Mouse (Mus musculus) limb, embryonic 14.5 days (tissue): Measurements from ENCODE around the gene Tfpt. TPM values are rescaled to one million over a fixed set of nuclear protein-coding genes. Genes with fewer than 3 reads are reported as not detected.
"Not testable (repeated sequence)": the region's sequence is repeated elsewhere in the genome, so short reads cannot be mapped to it uniquely, and the experiment has no call there.

ENCODE experiments used
- ATAC-seq: fragments of 200-750 bp; cut with Nextera tagmentation; 2 replicates; pipeline ENCODE4 v1.8.0; 2017; ENCODE audit warnings: low read depth, moderate number of reproducible peaks, moderate TSS enrichment; ENCODE audit not compliant: low FRiP score
- DNase-seq: peaks from one replicate; pipeline ENCODE4 v3.0.0-alpha.2; 2015; ENCODE audit warnings: low spot score
- H3K27ac ChIP-seq: fragments of 300-500 bp; sonication (generic); replicated peaks from 2 replicates; pipeline ENCODE4 v1.5.1; 2014; ENCODE audit warnings: low read depth, mild to moderate bottlenecking, low read length, moderate library complexity, mixed read lengths
- H3K27me3 ChIP-seq: fragments of 300-500 bp; sonication (generic); 2 replicates; pipeline ENCODE4 v1.6.1; 2014; ENCODE audit warnings: low read length, mixed read lengths; ENCODE audit not compliant: control insufficient read depth, insufficient read depth
- H3K36me3 ChIP-seq: fragments of 300-500 bp; sonication (generic); 2 replicates; pipeline ENCODE4 v1.6.1; 2014; ENCODE audit warnings: mild to moderate bottlenecking, low read length, moderate library complexity, mixed read lengths; ENCODE audit not compliant: control insufficient read depth, insufficient read depth
- H3K4me1 ChIP-seq: fragments of 300-500 bp; sonication (generic); 2 replicates; pipeline ENCODE4 v1.6.1; 2014; ENCODE audit warnings: antibody characterized with exemption, low read length, mixed read lengths; ENCODE audit not compliant: control insufficient read depth, insufficient read depth
- H3K4me2 ChIP-seq: fragments of 300-500 bp; sonication (generic); replicated peaks from 2 replicates; pipeline ENCODE4 v1.6.1; 2014; ENCODE audit warnings: low read depth, mild to moderate bottlenecking, low read length, moderate library complexity; ENCODE audit not compliant: severe bottlenecking
- H3K4me3 ChIP-seq: fragments of 300-500 bp; sonication (generic); replicated peaks from 2 replicates; pipeline ENCODE4 v1.5.1; 2014; ENCODE audit warnings: low read length
- H3K9ac ChIP-seq: fragments of 300-500 bp; sonication (generic); 2 replicates; pipeline ENCODE4 v1.6.1; 2014; ENCODE audit warnings: mild to moderate bottlenecking, low read depth, low read length, moderate library complexity; ENCODE audit not compliant: severe bottlenecking
- H3K9me3 ChIP-seq: fragments of 300-500 bp; sonication (generic); 2 replicates; pipeline ENCODE4 v1.6.1; 2016; ENCODE audit warnings: low read length; ENCODE audit not compliant: control insufficient read depth
- POLR2A ChIP-seq: fragments of 200-500 bp; IDR thresholded peaks from 2 replicates; pipeline ENCODE4 v1.8.0; 2012; ENCODE audit warnings: inconsistent platforms, mild to moderate bottlenecking, moderate library complexity, borderline replicate concordance; ENCODE audit not compliant: insufficient read depth, insufficient read length; ENCODE audit errors: extremely low read depth
- WGBS: fragments of 180-500 bp; shearing (Covaris S2); extraction: QIAGEN DNeasy Blood & Tissue Kit; methylation state at CpG from one replicate; pipeline ENCODE4 v1.1.7; 2014; 5-methylcytosine and 5-hydroxymethylcytosine counted together
- microRNA-seq: library from miRNA; unstranded; fragments of <30 nt; microRNA quantifications from one replicate; pipeline ENCODE4, GENCODE M21; 2016
- polyA plus RNA-seq, 2 experiments: library from polyadenylated mRNA; depleted of rRNA in 1 of 2; stranded (reverse) in 1 of 2; unstranded in 1 of 2; fragments of >200 nt; fragmentation: Nextera tagmentation in 1 of 2; extraction: Ambion mirVana in 1 of 2; gene quantifications; 2 replicates each; pipeline versions ENCODE4 v1.2.1 to v1.2.3; 2012 to 2014

Tfpt gene
- polyA plus RNA-seq, 2 experiments, result 24.8 to 31.9 TPM

GRCm38 (mm10) chr7:3576354-3577124 lies 53.2 kb downstream of the Tfpt start:
- DNase-seq, result no peak

DNA sequence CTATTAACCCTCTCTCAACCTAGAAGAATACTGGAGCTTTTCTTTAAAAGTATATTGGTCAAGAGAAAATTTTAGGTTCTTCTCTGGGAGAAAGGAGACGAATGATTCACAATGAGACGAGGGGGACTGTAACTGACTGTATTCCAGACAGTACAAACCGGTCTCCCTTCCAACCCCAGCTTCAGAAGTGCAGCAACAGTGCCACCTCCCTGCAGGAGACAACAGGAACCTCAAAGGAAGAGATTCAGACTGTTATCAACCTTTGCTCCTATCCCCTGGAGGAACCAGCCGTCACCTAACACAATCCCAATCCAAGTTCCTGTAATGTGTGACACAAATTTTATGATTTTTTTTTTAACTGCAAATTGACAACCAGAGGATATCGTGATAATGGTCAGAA lies 55.5 kb downstream of the Tfpt start:
- H3K9ac ChIP-seq, result no peak overlapping the region
- H3K27me3 ChIP-seq, result no peaks in the 10 kb centered on the region
- ATAC-seq (no peak), DNase-seq (no peak)
- no peaks in the 10 kb centered on the region for H3K4me1 ChIP-seq
- no peak overlapping the region for H3K4me3 ChIP-seq
- no peaks in the 10 kb centered on the region for H3K36me3 ChIP-seq
- no peak for TF ChIP-seq POLR2A
- H3K4me2 ChIP-seq, result no peak overlapping the region
- H3K27ac ChIP-seq, result no peak overlapping the region
- WGBS, result 55% methylated on average over 5 of the region's 5 CpGs
- no peaks in the 10 kb centered on the region for H3K9me3 ChIP-seq

More at GRCm38 (mm10) chr7:3576354-3577124, 53.2 kb downstream of the Tfpt start:
- Histone ChIP-seq H3K9me3 (no peaks in the 10 kb centered on the region), H3K4me1 (no peaks in the 10 kb centered on the region), H3K4me2 (no peak overlapping the region), H3K27ac (no peak overlapping the region), H3K4me3 (no peak overlapping the region), H3K36me3 (no peaks in the 10 kb centered on the region), H3K9ac (no peak overlapping the region), H3K27me3 (no peaks in the 10 kb centered on the region)
- ATAC-seq, result no peak
- TF ChIP-seq POLR2A, result no peak
- 89% methylated on average over 5 of the region's 5 CpGs for WGBS

GRCm38 (mm10) chr7:3571847-3572246 lies 57.9 kb downstream of the Tfpt start:
- Histone ChIP-seq H3K4me2 (no peak overlapping the region), H3K9me3 (no peaks in the 10 kb centered on the region), H3K27me3 (no peaks in the 10 kb centered on the region), H3K9ac (no peak overlapping the region), H3K4me1 (no peaks in the 10 kb centered on the region), H3K4me3 (no peak overlapping the region), H3K27ac (no peak overlapping the region), H3K36me3 (no peaks in the 10 kb centered on the region)
- no peak for TF ChIP-seq POLR2A
- DNase-seq (no peak), ATAC-seq (no peak)
- WGBS, result 81% methylated on average over 1 of the region's 1 CpGs

DNA sequence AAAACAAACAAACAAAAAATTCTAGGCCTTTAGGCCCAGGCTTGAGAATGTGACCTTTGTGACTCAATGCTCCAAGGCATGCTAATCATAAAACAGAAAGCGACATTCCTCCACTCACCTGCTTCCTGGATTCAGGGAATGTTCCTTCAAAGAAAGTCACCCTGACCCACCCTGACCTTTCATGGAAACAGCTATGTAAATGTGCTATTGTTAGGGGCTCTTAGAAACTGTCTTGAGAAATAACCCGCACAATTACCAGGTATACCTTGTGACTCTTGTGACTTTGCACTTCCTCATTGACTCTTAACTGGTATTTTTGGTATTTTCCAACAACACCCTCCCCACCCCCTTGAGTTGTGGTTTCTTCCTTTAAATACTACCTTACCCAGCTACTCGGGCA lies 59.1 kb downstream of the Tfpt start:
- not testable (repeated sequence) for H3K9me3 ChIP-seq, H3K9ac ChIP-seq, H3K27me3 ChIP-seq, H3K4me2 ChIP-seq, H3K27ac ChIP-seq, DNase-seq, H3K36me3 ChIP-seq, H3K4me3 ChIP-seq, H3K4me1 ChIP-seq, ATAC-seq
- WGBS, result 83% methylated on average over 3 of the region's 3 CpGs

Small RNA genes within 50 kb of the gene (microRNA-seq; reads per million reads assigned to microRNA genes)
- not detected for gene Gm25100
- gene Mir3572, result 1.8 reads per million

Other genes starting within 250 kb of the Tfpt start
- gene Cacng8, start 239.2 kb downstream of the Tfpt start, polyA plus RNA-seq (2012; rRNA removed), result 4.0 and 5.5 TPM in 2 replicates
- gene Cacng8, start 239.2 kb downstream of the Tfpt start, polyA plus RNA-seq (2014; fragmentation: Nextera tagmentation; extraction: Ambion mirVana), result 3.6 and 4.7 TPM in 2 replicates
- gene Cacng6, start 205.7 kb downstream of the Tfpt start, polyA plus RNA-seq (2012; rRNA removed), result 8.0 and 8.9 TPM in 2 replicates
- 7.1 and 10.0 TPM in 2 replicates for gene Cacng6, start 205.7 kb downstream of the Tfpt start, polyA plus RNA-seq (2014; fragmentation: Nextera tagmentation; extraction: Ambion mirVana)
- gene Tarm1, start 127.3 kb downstream of the Tfpt start, polyA plus RNA-seq (2012; rRNA removed), result 0.48 and 0.65 TPM in 2 replicates
- 0.80 and 0.92 TPM in 2 replicates for gene Tarm1, start 127.3 kb downstream of the Tfpt start, polyA plus RNA-seq (2014; fragmentation: Nextera tagmentation; extraction: Ambion mirVana)
- gene Oscar, start 13.8 kb downstream of the Tfpt start, polyA plus RNA-seq (2012; rRNA removed), result 1.1 and 1.9 TPM in 2 replicates
- gene Oscar, start 13.8 kb downstream of the Tfpt start, polyA plus RNA-seq (2014; fragmentation: Nextera tagmentation; extraction: Ambion mirVana), result 0.40 TPM in 2 replicates
- 232 and 238 TPM in 2 replicates for gene Ndufa3, start 12.6 kb downstream of the Tfpt start, polyA plus RNA-seq (2012; rRNA removed)
- 494 and 527 TPM in 2 replicates for gene Ndufa3, start 12.6 kb downstream of the Tfpt start, polyA plus RNA-seq (2014; fragmentation: Nextera tagmentation; extraction: Ambion mirVana)
- gene Prpf31, start 56 bp upstream of the Tfpt start, polyA plus RNA-seq (2012; rRNA removed), result 52.0 and 64.9 TPM in 2 replicates
- 85.6 and 87.5 TPM in 2 replicates for gene Prpf31, start 56 bp upstream of the Tfpt start, polyA plus RNA-seq (2014; fragmentation: Nextera tagmentation; extraction: Ambion mirVana)
- gene Cnot3, start 15.3 kb upstream of the Tfpt start, polyA plus RNA-seq (2012; rRNA removed), result 108 and 144 TPM in 2 replicates
- 63.8 and 72.1 TPM in 2 replicates for gene Cnot3, start 15.3 kb upstream of the Tfpt start, polyA plus RNA-seq (2014; fragmentation: Nextera tagmentation; extraction: Ambion mirVana)
- 6.0 and 10.5 TPM in 2 replicates for gene Leng1, start 35.9 kb upstream of the Tfpt start, polyA plus RNA-seq (2012; rRNA removed)
- 12.6 and 14.6 TPM in 2 replicates for gene Leng1, start 35.9 kb upstream of the Tfpt start, polyA plus RNA-seq (2014; fragmentation: Nextera tagmentation; extraction: Ambion mirVana)
- 20.2 and 21.0 TPM in 2 replicates for gene Tmc4, start 47.6 kb upstream of the Tfpt start, polyA plus RNA-seq (2012; rRNA removed)
- gene Tmc4, start 47.6 kb upstream of the Tfpt start, polyA plus RNA-seq (2014; fragmentation: Nextera tagmentation; extraction: Ambion mirVana), result 4.8 and 5.1 TPM in 2 replicates
- gene Tsen34, start 62.9 kb upstream of the Tfpt start, polyA plus RNA-seq (2012; rRNA removed), result 193 and 271 TPM in 2 replicates
- 273 and 276 TPM in 2 replicates for gene Tsen34, start 62.9 kb upstream of the Tfpt start, polyA plus RNA-seq (2014; fragmentation: Nextera tagmentation; extraction: Ambion mirVana)
- gene Mboat7, start 63.6 kb upstream of the Tfpt start, polyA plus RNA-seq (2012; rRNA removed), result 73.9 and 98.7 TPM in 2 replicates
- 51.2 and 53.3 TPM in 2 replicates for gene Mboat7, start 63.6 kb upstream of the Tfpt start, polyA plus RNA-seq (2014; fragmentation: Nextera tagmentation; extraction: Ambion mirVana)
- 2,914 and 3,913 TPM in 2 replicates for gene Rps9, start 74.1 kb upstream of the Tfpt start, polyA plus RNA-seq (2012; rRNA removed)
- 1,650 and 1,670 TPM in 2 replicates for gene Rps9, start 74.1 kb upstream of the Tfpt start, polyA plus RNA-seq (2014; fragmentation: Nextera tagmentation; extraction: Ambion mirVana)
- gene Pirb, start 90.5 kb upstream of the Tfpt start, polyA plus RNA-seq (2012; rRNA removed), result 1.0 and 1.4 TPM in 2 replicates
- gene Pirb, start 90.5 kb upstream of the Tfpt start, polyA plus RNA-seq (2014; fragmentation: Nextera tagmentation; extraction: Ambion mirVana), result 1.0 and 1.6 TPM in 2 replicates
- not detected in 2 replicates for gene Gm15448, start 195.8 kb upstream of the Tfpt start, polyA plus RNA-seq (2012; rRNA removed)
- not detected in 2 replicates for gene Gm15448, start 195.8 kb upstream of the Tfpt start, polyA plus RNA-seq (2014; fragmentation: Nextera tagmentation; extraction: Ambion mirVana)
- gene Pira2, start 215.1 kb upstream of the Tfpt start, polyA plus RNA-seq (2012; rRNA removed), result 0.09 and 0.22 TPM in 2 replicates
- 0.12 and 0.32 TPM in 2 replicates for gene Pira2, start 215.1 kb upstream of the Tfpt start, polyA plus RNA-seq (2014; fragmentation: Nextera tagmentation; extraction: Ambion mirVana)